Comparison of ENCODE assay signal across 8 mouse cellular contexts in the genomic region with DNA sequence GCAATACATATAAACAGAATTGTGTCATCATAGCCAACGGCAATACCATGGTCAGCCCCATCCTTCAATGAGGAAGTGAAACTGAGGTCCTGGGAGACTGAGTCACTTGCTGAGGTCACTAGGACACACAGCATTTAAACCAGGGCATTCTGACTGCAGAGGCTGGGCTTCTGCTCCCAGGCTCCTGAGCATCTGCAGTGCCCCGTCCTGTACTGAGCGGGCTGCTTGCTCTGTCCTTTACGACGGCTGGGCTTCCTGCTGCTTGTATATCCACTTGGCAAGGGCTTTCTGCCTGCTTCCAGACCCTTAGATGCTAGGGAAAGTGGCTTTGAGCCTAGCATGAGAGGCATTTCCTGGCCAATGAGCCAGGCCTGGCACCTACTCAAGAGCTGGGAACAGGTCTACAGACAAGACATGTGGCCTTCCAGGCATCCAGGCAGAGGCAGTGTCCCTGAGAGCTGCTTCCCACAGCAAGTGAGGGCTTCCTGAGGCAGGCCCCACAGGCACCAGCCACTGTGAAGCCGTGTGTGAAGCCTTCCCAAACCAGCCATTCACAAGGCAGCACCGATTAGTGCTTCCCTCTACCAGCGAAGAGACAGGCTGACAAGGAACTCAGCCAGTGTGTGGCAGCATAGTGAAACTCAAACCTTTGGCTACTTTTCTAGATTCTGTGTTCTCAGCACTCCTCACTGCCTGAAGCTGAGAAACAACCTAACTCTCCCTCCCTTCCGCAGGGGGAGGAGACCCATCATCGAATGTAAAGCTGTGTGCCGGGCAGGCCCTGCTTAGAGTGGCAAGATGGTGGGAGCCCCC. TPM values are rescaled to one million over a fixed set of nuclear protein-coding genes. Genes with fewer than 3 reads are reported as not detected.
DNase-seq lines count a peak whose midpoint lies in the region; ATAC-seq and TF ChIP-seq lines count a peak whose summit lies in the region.

No protein-coding gene starts in this region.

- H3K9me3 ChIP-seq in embryonic facial prominence, embryonic 14.5 days (ENCODE audit: control insufficient read depth, low read length): no peaks in the 10 kb centered on the region
- H3K9me3 ChIP-seq in heart, embryonic 14.5 days (ENCODE audit: control insufficient read depth, low read length): no peaks in the 10 kb centered on the region
- no peaks in the 10 kb centered on the region for H3K9me3 ChIP-seq in kidney, postnatal 0 days (replicated peaks; ENCODE audit: low read length)
- no peaks in the 10 kb centered on the region for H3K9me3 ChIP-seq in liver, postnatal 0 days (ENCODE audit: low read length)
- no peaks in the 10 kb centered on the region for H3K9me3 ChIP-seq in neural tube, embryonic 15.5 days (replicated peaks)

- peaks cover 12% of the 10 kb centered on the region for H3K4me1 ChIP-seq in bone marrow, adult 2 months (ENCODE audit: control insufficient read depth, insufficient read depth, low read length)
- H3K4me1 ChIP-seq in embryonic facial prominence, embryonic 14.5 days (ENCODE audit: control insufficient read depth, insufficient read depth, low read length): peaks cover 13% of the 10 kb centered on the region
- H3K4me1 ChIP-seq in heart, embryonic 14.5 days (ENCODE audit: control insufficient read depth in 2 of 2, insufficient read depth in 2 of 2, low read length in 2 of 2): peaks cover 28 to 36% of the 10 kb centered on the region in 2 experiments
- H3K4me1 ChIP-seq in kidney, postnatal 0 days (replicated peaks; ENCODE audit: insufficient read depth, low read length): no peaks in the 10 kb centered on the region; the same call in 1 of the 2 replicates
- H3K4me1 ChIP-seq in liver, postnatal 0 days (ENCODE audit: insufficient read depth): peaks cover 10% of the 10 kb centered on the region
- peaks cover 20% of the 10 kb centered on the region for H3K4me1 ChIP-seq in neural tube, embryonic 15.5 days

- H3K36me3 ChIP-seq in embryonic facial prominence, embryonic 14.5 days (ENCODE audit: control insufficient read depth, insufficient read depth, low read length): peaks cover 27% of the 10 kb centered on the region; the same call in 1 of the 2 replicates
- peaks cover 15% of the 10 kb centered on the region for H3K36me3 ChIP-seq in heart, embryonic 14.5 days (ENCODE audit: control insufficient read depth, insufficient read depth, low read length)
- peaks cover 8% of the 10 kb centered on the region for H3K36me3 ChIP-seq in kidney, postnatal 0 days (ENCODE audit: insufficient read depth, low read length)
- H3K36me3 ChIP-seq in liver, postnatal 0 days (replicated peaks; ENCODE audit: insufficient read depth, low read length): peaks cover 18% of the 10 kb centered on the region
- no peaks in the 10 kb centered on the region for H3K36me3 ChIP-seq in neural tube, embryonic 15.5 days

- DNase-seq in 3134 (ENCODE audit: extremely low read depth, insufficient read length, low spot score): peak; percentile 75
- peak; percentile 82 for DNase-seq in embryonic facial prominence, embryonic 14.5 days (ENCODE audit: low spot score)
- peak; percentile 59 for DNase-seq in kidney, postnatal 0 days (ENCODE audit: low spot score)
- peak; percentile 42 for DNase-seq in liver, postnatal 0 days
- DNase-seq in spleen, postnatal 4 days (ENCODE audit: low spot score in 2 of 2): no peak

- TF ChIP-seq EP300 in liver, postnatal 0 days (IDR thresholded peaks at IDR 0.05; ENCODE audit: low read depth): no peak

- ATAC-seq in embryonic facial prominence, embryonic 14.5 days (ENCODE audit: low read depth): peak; percentile 54
- peak; percentile 62 for ATAC-seq in heart, embryonic 14.5 days (ENCODE audit: insufficient number of reproducible peaks, insufficient read depth, low FRiP score, low read depth)
- 0 out of 2 replicates have a peak, but pooled peaks have one; percentile 8 for ATAC-seq in kidney, postnatal 0 days (replicated peaks; ENCODE audit: low FRiP score, low read depth)
- ATAC-seq in liver, postnatal 0 days: peak; percentile 60
- ATAC-seq in neural tube, embryonic 15.5 days (ENCODE audit: low FRiP score): peak; percentile 65

- TF ChIP-seq POLR2A in bone marrow, adult 2 months (IDR thresholded peaks at IDR 0.05; ENCODE audit: borderline replicate concordance, control insufficient read depth, low read depth, low read length): no peak

- no peak overlapping the region for H3K4me2 ChIP-seq in embryonic facial prominence, embryonic 14.5 days (ENCODE audit: low read depth, low read length)
- H3K4me2 ChIP-seq in heart, embryonic 14.5 days (ENCODE audit: low read length): peak overlapping the region; percentile 29
- no peak overlapping the region for H3K4me2 ChIP-seq in kidney, postnatal 0 days (ENCODE audit: low read length)
- no peak overlapping the region for H3K4me2 ChIP-seq in liver, postnatal 0 days (ENCODE audit: low read depth, low read length)
- 0 out of 2 replicates have a peak overlapping the region, but pooled peaks have one; percentile 11 for H3K4me2 ChIP-seq in neural tube, embryonic 15.5 days

- H3K27ac ChIP-seq in bone marrow, adult 2 months (ENCODE audit: control insufficient read depth, insufficient read depth, low read depth, low read length, poor library complexity): peak overlapping the region; percentile 75
- peak overlapping the region; percentile 82 for H3K27ac ChIP-seq in embryonic facial prominence, embryonic 14.5 days (replicated peaks; ENCODE audit: low read depth, low read length)
- H3K27ac ChIP-seq in heart, embryonic 14.5 days (replicated peaks in 1 of 2; ENCODE audit: control insufficient read depth in 1 of 2, insufficient read depth in 1 of 2, low read depth in 2 of 2, low read length in 2 of 2): peak overlapping the region; percentile 77 to 94
- peak overlapping the region; percentile 71 for H3K27ac ChIP-seq in kidney, postnatal 0 days
- H3K27ac ChIP-seq in liver, postnatal 0 days (ENCODE audit: low read depth): peak overlapping the region; percentile 78
- peak overlapping the region; percentile 54 for H3K27ac ChIP-seq in neural tube, embryonic 15.5 days (replicated peaks)

- 21% methylated on average over 11 of the region's 11 CpGs for WGBS in bone marrow, adult 2 months
- 51% methylated on average over 11 of the region's 11 CpGs for WGBS in embryonic facial prominence, embryonic 14.5 days
- WGBS in heart, embryonic 14.5 days: 33% methylated on average over 11 of the region's 11 CpGs
- WGBS in kidney, postnatal 0 days: 37% methylated on average over 11 of the region's 11 CpGs
- WGBS in liver, postnatal 0 days (ENCODE audit: insufficient replicate concordance): 36% methylated on average over 11 of the region's 11 CpGs
- 26% methylated on average over 11 of the region's 11 CpGs for WGBS in neural tube, embryonic 15.5 days

- H3K4me3 ChIP-seq in bone marrow, adult 2 months (replicated peaks; ENCODE audit: control insufficient read depth, low read depth, low read length): no peak overlapping the region
- no peak overlapping the region for H3K4me3 ChIP-seq in embryonic facial prominence, embryonic 14.5 days (ENCODE audit: low read depth, low read length)
- H3K4me3 ChIP-seq in heart, embryonic 14.5 days (ENCODE audit: control insufficient read depth in 1 of 2, insufficient read depth in 1 of 2, low read depth in 1 of 2, low read length in 2 of 2): no peak overlapping the region
- H3K4me3 ChIP-seq in kidney, postnatal 0 days (replicated peaks; ENCODE audit: low read depth, low read length): no peak overlapping the region
- no peak overlapping the region for H3K4me3 ChIP-seq in liver, postnatal 0 days (ENCODE audit: low read depth, low read length)
- no peak overlapping the region for H3K4me3 ChIP-seq in neural tube, embryonic 15.5 days (replicated peaks)

- no peaks in the 10 kb centered on the region for H3K27me3 ChIP-seq in embryonic facial prominence, embryonic 14.5 days (replicated peaks; ENCODE audit: control insufficient read depth, insufficient read depth, low read length)
- no peaks in the 10 kb centered on the region for H3K27me3 ChIP-seq in heart, embryonic 14.5 days (ENCODE audit: control insufficient read depth, insufficient read depth, low read length)
- H3K27me3 ChIP-seq in kidney, postnatal 0 days (ENCODE audit: insufficient read depth, low read length): no peaks in the 10 kb centered on the region
- no peaks in the 10 kb centered on the region for H3K27me3 ChIP-seq in liver, postnatal 0 days (ENCODE audit: insufficient read depth, low read length)
- no peaks in the 10 kb centered on the region for H3K27me3 ChIP-seq in neural tube, embryonic 15.5 days (replicated peaks)

- no peak for TF ChIP-seq CTCF in bone marrow, adult 2 months (IDR thresholded peaks at IDR 0.05; ENCODE audit: control insufficient read depth, insufficient read depth, low read length)
- TF ChIP-seq CTCF in kidney, postnatal 0 days (IDR thresholded peaks at IDR 0.05; ENCODE audit: low read depth): peak; percentile 51; the same call in 1 of the 2 replicates
- TF ChIP-seq CTCF in liver, postnatal 0 days (IDR thresholded peaks at IDR 0.05; ENCODE audit: low read depth): peak; percentile 34; the same call in 1 of the 2 replicates

- H3K9ac ChIP-seq in embryonic facial prominence, embryonic 14.5 days (ENCODE audit: low read depth, low read length): no peak overlapping the region
- H3K9ac ChIP-seq in heart, embryonic 14.5 days (ENCODE audit: low read length): peak overlapping the region; percentile 42
- no peak overlapping the region for H3K9ac ChIP-seq in kidney, postnatal 0 days (ENCODE audit: low read depth, low read length)
- no peak overlapping the region for H3K9ac ChIP-seq in liver, postnatal 0 days (replicated peaks)
- H3K9ac ChIP-seq in neural tube, embryonic 15.5 days (replicated peaks): no peak overlapping the region

RNA-seq across cellular contexts. Expression of gene Prkcd, which starts 32.5 kb away (rescaled TPM):
- polyA plus RNA-seq in bone marrow, adult 2 months (2011; ENCODE audit: insufficient read depth, insufficient read length, low replicate concordance, missing spikeins): 67.1 and 177 TPM in 2 replicates
- 42.5 and 44.6 TPM in 2 replicates for polyA plus RNA-seq in embryonic facial prominence, embryonic 14.5 days (2014; fragmentation: Nextera tagmentation; extraction: Ambion mirVana)
- polyA plus RNA-seq in heart, embryonic 14.5 days (2014; fragmentation: Nextera tagmentation; extraction: Ambion mirVana): 38.4 and 38.6 TPM in 2 replicates
- 44.9 and 46.9 TPM in 2 replicates for polyA plus RNA-seq in kidney, postnatal 0 days (2015; fragmentation: Nextera tagmentation; extraction: Ambion mirVana)
- polyA plus RNA-seq in liver, postnatal 0 days (2015; fragmentation: Nextera tagmentation; extraction: Ambion mirVana): 16.7 and 17.8 TPM in 2 replicates
- 35.2 and 41.8 TPM in 2 replicates for polyA plus RNA-seq in neural tube, embryonic 15.5 days (2015; fragmentation: Nextera tagmentation; extraction: Ambion mirVana)

RNA-seq across cellular contexts. Expression of gene Tkt, which starts 45.3 kb away (rescaled TPM):
- 382 and 665 TPM in 2 replicates for polyA plus RNA-seq in bone marrow, adult 2 months (2011; ENCODE audit: insufficient read depth, insufficient read length, low replicate concordance, missing spikeins)
- 91.9 and 110 TPM in 2 replicates for polyA plus RNA-seq in embryonic facial prominence, embryonic 14.5 days (2014; fragmentation: Nextera tagmentation; extraction: Ambion mirVana)
- polyA plus RNA-seq in heart, embryonic 14.5 days (2014; fragmentation: Nextera tagmentation; extraction: Ambion mirVana): 31.5 and 46.1 TPM in 2 replicates
- 238 and 253 TPM in 2 replicates for polyA plus RNA-seq in kidney, postnatal 0 days (2015; fragmentation: Nextera tagmentation; extraction: Ambion mirVana)
- 96.6 and 110 TPM in 2 replicates for polyA plus RNA-seq in liver, postnatal 0 days (2015; fragmentation: Nextera tagmentation; extraction: Ambion mirVana)
- 270 and 288 TPM in 2 replicates for polyA plus RNA-seq in neural tube, embryonic 15.5 days (2015; fragmentation: Nextera tagmentation; extraction: Ambion mirVana)

Comparison
In these comparisons a context has a peak if more than half of its experiments do, and no peak if none do; other contexts are left out.
1. DNase-seq: peak in 3134 (single experiment), embryonic facial prominence, embryonic 14.5 days (single experiment), kidney, postnatal 0 days (single experiment) and liver, postnatal 0 days (single experiment); none in spleen, postnatal 4 days (0 of 2).
2. ATAC-seq: peak in every context shown above with its lines; median percentile 65 in neural tube, embryonic 15.5 days; 62 in heart, embryonic 14.5 days; 60 in liver, postnatal 0 days; 54 in embryonic facial prominence, embryonic 14.5 days; 8 in kidney, postnatal 0 days.
3. H3K4me2 ChIP-seq: peak in heart, embryonic 14.5 days (single experiment) and neural tube, embryonic 15.5 days (single experiment); none in embryonic facial prominence, embryonic 14.5 days (single experiment), kidney, postnatal 0 days (single experiment) and liver, postnatal 0 days (single experiment).
4. Peak in every context shown above with its lines, with median percentiles within 50 percentile points of each other: H3K27ac ChIP-seq.